ENCODE assay signal across 9 mouse cellular contexts in genomic region chr13:104938966-104939593, GRCm38 (mm10).
A peak's percentile ranks its signal among the peaks of the same experiment; 100 is the strongest.
DNase-seq lines count a peak whose midpoint lies in the region; ATAC-seq and TF ChIP-seq lines count a peak whose summit lies in the region.
"Had no signal": no experiment of that assay in that cellular context is flagged by ENCODE, and none has a peak within 500 bp of the region (broad histone marks: within the 10 kb centered on the region; RNA-seq: fewer than 3 reads in every experiment).

No protein-coding gene starts in this region.

- H3K4me1 ChIP-seq in lung, embryonic 16.5 days (replicated peaks; ENCODE audit: control insufficient read depth, insufficient read depth, low read length) = peaks cover 4% of the 10 kb centered on the region; the same call in 1 of the 2 replicates
- no peaks in the 10 kb centered on the region for H3K4me1 ChIP-seq in kidney, adult 2 months (ENCODE audit: control insufficient read depth, insufficient read depth, low read length)
- H3K4me1 ChIP-seq in neural tube, embryonic 13.5 days (replicated peaks) = peaks cover 26% of the 10 kb centered on the region

- no peaks in the 10 kb centered on the region for H3K27me3 ChIP-seq in lung, embryonic 16.5 days (ENCODE audit: control insufficient read depth, insufficient read depth, low read depth, low read length)
- H3K27me3 ChIP-seq in kidney, adult 2 months (replicated peaks; ENCODE audit: control insufficient read depth, insufficient read depth, low read length) = no peaks in the 10 kb centered on the region
- H3K27me3 ChIP-seq in neural tube, embryonic 13.5 days = no peaks in the 10 kb centered on the region

- H3K9ac ChIP-seq in lung, embryonic 16.5 days (ENCODE audit: low read length) = no peak overlapping the region
- 0 out of 2 replicates have a peak overlapping the region, but pooled peaks have one; percentile 26 for H3K9ac ChIP-seq in neural tube, embryonic 13.5 days

- no peaks in the 10 kb centered on the region for H3K36me3 ChIP-seq in lung, embryonic 16.5 days (ENCODE audit: control insufficient read depth, insufficient read depth, low read length)
- no peaks in the 10 kb centered on the region for H3K36me3 ChIP-seq in kidney, adult 2 months (ENCODE audit: control insufficient read depth, insufficient read depth, low read length)
- H3K36me3 ChIP-seq in neural tube, embryonic 13.5 days = no peaks in the 10 kb centered on the region

- peak; percentile 56 for ATAC-seq in lung, embryonic 16.5 days (ENCODE audit: low read depth)
- ATAC-seq in neural tube, embryonic 13.5 days (ENCODE audit: low read depth) = peak; percentile 48; the same call in 1 of the 2 replicates

- TF ChIP-seq CTCF in kidney, adult 2 months (conservative IDR thresholded peaks at IDR 0.05; ENCODE audit: insufficient read depth, insufficient read length, low read depth, low read length) = no peak

- no peaks in the 10 kb centered on the region for H3K9me3 ChIP-seq in lung, embryonic 16.5 days (ENCODE audit: control insufficient read depth, low read length)
- H3K9me3 ChIP-seq in neural tube, embryonic 13.5 days = no peaks in the 10 kb centered on the region

- H3K27ac ChIP-seq in lung, embryonic 16.5 days (ENCODE audit: low read length) = no peak overlapping the region
- H3K27ac ChIP-seq in kidney, adult 2 months (ENCODE audit: insufficient read depth, low read depth, low read length) = no peak overlapping the region
- peak overlapping the region; percentile 63 for H3K27ac ChIP-seq in neural tube, embryonic 13.5 days (replicated peaks)
- H3K27ac ChIP-seq: left cerebral cortex, adult 2 months had no signal

- TF ChIP-seq POLR2A in kidney, adult 2 months (IDR thresholded peaks at IDR 0.05; ENCODE audit: low read depth, low read length) = no peak

- 71% methylated on average over 13 of the region's 13 CpGs for WGBS in lung, embryonic 16.5 days
- WGBS in kidney, adult 2 months = 61% methylated on average over 13 of the region's 13 CpGs
- WGBS in neural tube, embryonic 13.5 days = 48% methylated on average over 13 of the region's 13 CpGs

- no peak overlapping the region for H3K4me3 ChIP-seq in lung, embryonic 16.5 days (ENCODE audit: low read length)
- H3K4me3 ChIP-seq in kidney, adult 2 months (ENCODE audit: insufficient read depth, low read depth, low read length) = no peak overlapping the region
- no peak overlapping the region for H3K4me3 ChIP-seq in neural tube, embryonic 13.5 days
- H3K4me3 ChIP-seq: left cerebral cortex, adult 2 months had no signal

- no peak overlapping the region; the same call in 1 of the 2 replicates for H3K4me2 ChIP-seq in lung, embryonic 16.5 days (ENCODE audit: low read depth, low read length)
- peak overlapping the region; percentile 53 for H3K4me2 ChIP-seq in neural tube, embryonic 13.5 days

- peak; percentile 27 to 39 for DNase-seq in cerebellum, postnatal 14 days
- DNase-seq in cerebellum, adult 11-12 months = no peak
- no peak for DNase-seq in lung, postnatal 4 days
- peak; percentile 13 for DNase-seq in kidney, adult 2 months
- no peak for DNase-seq in layer of hippocampus, adult 9-10 months (ENCODE audit: low spot score)
- DNase-seq in retina, embryonic 14.5 days (ENCODE audit: low spot score) = no peak

Comparison
In these comparisons a context has a peak if more than half of its experiments do, and no peak if none do; other contexts are left out.
1. DNase-seq: peak in cerebellum, postnatal 14 days (2 of 2) and kidney, adult 2 months (single experiment); none in cerebellum, adult 11-12 months (single experiment), lung, postnatal 4 days (0 of 2), layer of hippocampus, adult 9-10 months (single experiment) and retina, embryonic 14.5 days (single experiment).